Mouse (Mus musculus) MEL (cell line): Measurements from ENCODE around the gene Senp3. TPM values are rescaled to one million over a fixed set of nuclear protein-coding genes. Genes with fewer than 3 reads are reported as not detected.

Experiments
- DNase-seq: peaks from one replicate; pipeline ENCODE4 v3.0.0; 2011; ENCODE audit warnings: low read depth, low spot score
- H3K27ac ChIP-seq: 2 replicates; pipeline ENCODE4 v1.5.1; 2012; ENCODE audit warnings: low read depth, mild to moderate bottlenecking, control low read depth, low read length, moderate library complexity; ENCODE audit not compliant: control insufficient read depth
- H3K27me3 ChIP-seq, 2 experiments: fragments of 150-350 bp in 1 of 2; sonication (generic) in 1 of 2; 2 replicates each; pipeline ENCODE4 v1.6.1; 2012; ENCODE audit warnings: low read length in 2 of 2, mild to moderate bottlenecking in 2 of 2, improper control_type of control experiment in 1 of 2, moderate library complexity in 1 of 2; ENCODE audit not compliant: insufficient read depth in 2 of 2, control insufficient read depth in 1 of 2
- H3K36me3 ChIP-seq, 2 experiments: 2 replicates each; pipeline ENCODE4 v1.6.1; 2012 to 2014; ENCODE audit warnings: low read length in 2 of 2, improper control_type of control experiment in 1 of 2, inconsistent platforms in 1 of 2, mild to moderate bottlenecking in 1 of 2; ENCODE audit not compliant: insufficient read depth in 2 of 2, control insufficient read depth in 1 of 2
- H3K4me1 ChIP-seq, 2 experiments: fragments of 150-350 bp in 1 of 2; sonication (generic) in 1 of 2; 2 replicates each; pipeline ENCODE4 v1.6.1; 2012; ENCODE audit warnings: low read length in 2 of 2, improper control_type of control experiment in 1 of 2, mild to moderate bottlenecking in 1 of 2; ENCODE audit not compliant: insufficient read depth in 2 of 2, control insufficient read depth in 1 of 2
- H3K4me3 ChIP-seq, 2 experiments: fragments of 150-350 bp in 1 of 2; sonication (generic) in 1 of 2; 2 replicates each; pipeline ENCODE4 v1.5.1; 2012; ENCODE audit warnings: low read depth in 2 of 2, low read length in 2 of 2, mild to moderate bottlenecking in 2 of 2, moderate library complexity in 2 of 2, control low read depth in 1 of 2, improper control_type of control experiment in 1 of 2; ENCODE audit not compliant: control insufficient read depth in 1 of 2, insufficient read depth in 1 of 2
- H3K79me2 ChIP-seq: 2 replicates; pipeline ENCODE4 v1.6.1; 2012; ENCODE audit warnings: mild to moderate bottlenecking, low read length, moderate library complexity; ENCODE audit not compliant: control insufficient read depth, poor library complexity, insufficient read depth
- H3K9ac ChIP-seq: 2 replicates; pipeline ENCODE4 v1.6.1; 2012; ENCODE audit warnings: low read depth, mild to moderate bottlenecking, control low read depth, low read length, moderate library complexity; ENCODE audit not compliant: control insufficient read depth, poor library complexity, severe bottlenecking
- H3K9me3 ChIP-seq: fragments of 150-350 bp; sonication (generic); replicated peaks from 2 replicates; pipeline ENCODE4 v1.6.1; 2012; ENCODE audit warnings: mild to moderate bottlenecking, low read length, improper control_type of control experiment, moderate library complexity; ENCODE audit not compliant: insufficient read depth
- BHLHE40 ChIP-seq: IDR thresholded peaks from 2 replicates; pipeline ENCODE4 v1.6.1; 2012; ENCODE audit warnings: low read depth, mild to moderate bottlenecking, inconsistent platforms, low read length, improper control_type of control experiment, borderline replicate concordance
- CHD1 ChIP-seq: IDR thresholded peaks from 2 replicates; pipeline ENCODE4 v1.6.1; 2012; ENCODE audit warnings: low read depth, mild to moderate bottlenecking, inconsistent platforms, low read length, improper control_type of control experiment
- CHD2 ChIP-seq: IDR thresholded peaks from 2 replicates; pipeline ENCODE4 v1.6.1; 2011; ENCODE audit warnings: low read length, improper control_type of control experiment
- CTCF ChIP-seq, 3 experiments: IDR thresholded peaks in 2 of 3; conservative IDR thresholded peaks in 1 of 3; 2 replicates each; pipeline ENCODE4 v1.5.1; 2011 to 2012; ENCODE audit warnings: low read length in 3 of 3, low read depth in 2 of 3, mild to moderate bottlenecking in 2 of 3, improper control_type of control experiment in 1 of 3, inconsistent platforms in 1 of 3, mixed read lengths in 1 of 3, moderate library complexity in 1 of 3; ENCODE audit not compliant: control insufficient read depth in 1 of 3, insufficient read depth in 1 of 3, poor library complexity in 1 of 3, severe bottlenecking in 1 of 3
- ELF1 ChIP-seq: IDR thresholded peaks from 2 replicates; pipeline ENCODE4 v1.6.1; 2014; ENCODE audit warnings: low read depth, mild to moderate bottlenecking, inconsistent platforms, low read length, improper control_type of control experiment, moderate library complexity
- EP300 ChIP-seq, 2 experiments: IDR thresholded peaks; 2 replicates each; pipeline ENCODE4 v1.6.1; 2011; ENCODE audit warnings: improper control_type of control experiment in 2 of 2, low read length in 2 of 2, low read depth in 1 of 2, mild to moderate bottlenecking in 1 of 2
- GABPA ChIP-seq: IDR thresholded peaks from 2 replicates; pipeline ENCODE4 v1.6.1; 2012; ENCODE audit warnings: low read depth, mild to moderate bottlenecking, inconsistent platforms, low read length, improper control_type of control experiment, moderate library complexity
- GATA1 ChIP-seq: IDR thresholded peaks from 2 replicates; pipeline ENCODE4 v1.6.1; 2011; ENCODE audit warnings: low read depth, low read length, improper control_type of control experiment
- HCFC1 ChIP-seq: IDR thresholded peaks from 2 replicates; pipeline ENCODE4 v1.6.1; 2012; ENCODE audit warnings: low read depth, mild to moderate bottlenecking, inconsistent platforms, low read length, improper control_type of control experiment, moderate library complexity
- JUND ChIP-seq: IDR thresholded peaks from 2 replicates; pipeline ENCODE4 v1.6.1; 2011; ENCODE audit warnings: low read depth, mild to moderate bottlenecking, improper control_type of control experiment, low read length
- KAT2A ChIP-seq: conservative IDR thresholded peaks from 2 replicates; pipeline ENCODE4 v1.6.1; 2012; ENCODE audit warnings: low read depth, low read length, improper control_type of control experiment, inconsistent platforms
- MAFK ChIP-seq: IDR thresholded peaks from 2 replicates; pipeline ENCODE4 v1.6.1; 2011; ENCODE audit warnings: low read depth, mild to moderate bottlenecking, low read length, improper control_type of control experiment, borderline replicate concordance
- MAX ChIP-seq: IDR thresholded peaks from 2 replicates; pipeline ENCODE4 v1.6.1; 2011; ENCODE audit warnings: low read length, improper control_type of control experiment
- MAZ ChIP-seq: IDR thresholded peaks from 2 replicates; pipeline ENCODE4 v1.6.1; 2012; ENCODE audit warnings: low read depth, mild to moderate bottlenecking, inconsistent platforms, low read length, improper control_type of control experiment
- MEF2A ChIP-seq: IDR thresholded peaks from 2 replicates; pipeline ENCODE4 v1.6.1; 2014; ENCODE audit warnings: low read depth, mild to moderate bottlenecking, inconsistent platforms, low read length, improper control_type of control experiment; ENCODE audit not compliant: poor library complexity, insufficient replicate concordance, severe bottlenecking; ENCODE audit errors: extremely low read depth
- MXI1 ChIP-seq: IDR thresholded peaks from 2 replicates; pipeline ENCODE4 v1.6.1; 2011; ENCODE audit warnings: mild to moderate bottlenecking, low read depth, low read length, improper control_type of control experiment
- MYB ChIP-seq: IDR thresholded peaks from 2 replicates; pipeline ENCODE4 v1.6.1; 2011; ENCODE audit warnings: mild to moderate bottlenecking, low read depth, low read length, improper control_type of control experiment
- MYC ChIP-seq: IDR thresholded peaks from 2 replicates; pipeline ENCODE4 v1.6.1; 2011; ENCODE audit warnings: low read depth, mild to moderate bottlenecking, low read length, improper control_type of control experiment, moderate library complexity
- NRF1 ChIP-seq: IDR thresholded peaks from 2 replicates; pipeline ENCODE4 v1.6.1; 2014; ENCODE audit warnings: low read depth, mild to moderate bottlenecking, inconsistent platforms, low read length, improper control_type of control experiment, moderate library complexity; ENCODE audit not compliant: poor library complexity, insufficient read depth, severe bottlenecking
- POLR2A ChIP-seq, 2 experiments: IDR thresholded peaks; 2 replicates each; pipeline ENCODE4 v1.6.1; 2011 to 2012; ENCODE audit warnings: low read length in 2 of 2, mild to moderate bottlenecking in 2 of 2, control low read depth in 1 of 2, improper control_type of control experiment in 1 of 2, low read depth in 1 of 2, moderate library complexity in 1 of 2; ENCODE audit not compliant: control insufficient read depth in 1 of 2, insufficient read depth in 1 of 2, poor library complexity in 1 of 2
- POLR2AphosphoS2 ChIP-seq: IDR thresholded peaks from 2 replicates; pipeline ENCODE4 v1.6.1; 2011; ENCODE audit warnings: low read length, improper control_type of control experiment
- POLR2AphosphoS5 ChIP-seq: IDR thresholded peaks from 2 replicates; pipeline ENCODE4 v1.6.1; 2012; ENCODE audit warnings: low read depth, borderline replicate concordance, mild to moderate bottlenecking, inconsistent platforms, low read length, moderate library complexity, mixed read lengths
- RCOR1 ChIP-seq: IDR thresholded peaks from 2 replicates; pipeline ENCODE4 v1.6.1; 2012; ENCODE audit warnings: low read depth, mild to moderate bottlenecking, inconsistent platforms, low read length, improper control_type of control experiment
- SIN3A ChIP-seq: IDR thresholded peaks from 2 replicates; pipeline ENCODE4 v1.6.1; 2012; ENCODE audit warnings: low read length, improper control_type of control experiment, inconsistent platforms
- SMC3 ChIP-seq: IDR thresholded peaks from 2 replicates; pipeline ENCODE4 v1.6.1; 2011; ENCODE audit warnings: low read depth, low read length, improper control_type of control experiment
- TAL1 ChIP-seq: IDR thresholded peaks from 2 replicates; pipeline ENCODE4 v1.6.1; 2012; ENCODE audit warnings: mild to moderate bottlenecking, inconsistent platforms, low read length, moderate library complexity, mixed read lengths
- TBP ChIP-seq: IDR thresholded peaks from 2 replicates; pipeline ENCODE4 v1.8.0; 2011; ENCODE audit warnings: low read depth, low read length, improper control_type of control experiment
- TCF12 ChIP-seq: IDR thresholded peaks from 2 replicates; pipeline ENCODE4 v1.6.1; 2014; ENCODE audit warnings: low read depth, mild to moderate bottlenecking, inconsistent platforms, low read length, improper control_type of control experiment, moderate library complexity
- UBTF ChIP-seq: IDR thresholded peaks from 2 replicates; pipeline ENCODE4 v1.6.1; 2012; ENCODE audit warnings: low read depth, mild to moderate bottlenecking, inconsistent platforms, low read length, improper control_type of control experiment, moderate library complexity, borderline replicate concordance; ENCODE audit not compliant: insufficient read depth
- USF1 ChIP-seq: IDR thresholded peaks from 2 replicates; pipeline ENCODE4 v1.6.1; 2014; ENCODE audit warnings: low read depth, mild to moderate bottlenecking, inconsistent platforms, low read length, improper control_type of control experiment, moderate library complexity
- USF2 ChIP-seq, 2 experiments: IDR thresholded peaks; 2 replicates each; pipeline ENCODE4 v1.6.1; 2011 to 2012; ENCODE audit warnings: improper control_type of control experiment in 2 of 2, low read length in 2 of 2, borderline replicate concordance in 1 of 2, inconsistent platforms in 1 of 2, low read depth in 1 of 2, mild to moderate bottlenecking in 1 of 2; ENCODE audit not compliant: insufficient read depth in 1 of 2
- ZC3H11A ChIP-seq: IDR thresholded peaks from 2 replicates; pipeline ENCODE4 v1.6.1; 2012; ENCODE audit warnings: low read depth, mild to moderate bottlenecking, inconsistent platforms, low read length, improper control_type of control experiment
- ZMIZ1 ChIP-seq: IDR thresholded peaks from 2 replicates; pipeline ENCODE4 v1.6.1; 2012; ENCODE audit warnings: low read depth, mild to moderate bottlenecking, inconsistent platforms, low read length, improper control_type of control experiment, moderate library complexity
- ZNF384 ChIP-seq: IDR thresholded peaks from 2 replicates; pipeline ENCODE4 v1.6.1; 2012; ENCODE audit warnings: low read depth, mild to moderate bottlenecking, inconsistent platforms, low read length, improper control_type of control experiment
- polyA plus RNA-seq, 2 experiments: library from polyadenylated mRNA; stranded (reverse) in 1 of 2; unstranded in 1 of 2; fragments of >175 nt in 1 of 2; fragments of >200 nt in 1 of 2; gene quantifications; 2 replicates each; pipeline versions ENCODE4 v1.2.1 to v1.2.4; 2012; ENCODE audit warnings: low replicate concordance in 2 of 2, low read depth in 1 of 2; ENCODE audit not compliant: insufficient read length in 2 of 2, insufficient read depth in 1 of 2, missing spikeins in 1 of 2
- total RNA-seq: library from RNA; depleted of rRNA; stranded (reverse); fragments of 300-350 nt; gene quantifications from 2 replicates; pipeline ENCODE4 v1.2.3, GENCODE M21; 2012

Gene Senp3
- total and polyA plus RNA-seq, 3 experiments: 147 to 890 (median 171) TPM

- TF ChIP-seq USF1 (no peak), MEF2A (no peak)
- TF ChIP-seq, all 39 proteins: peak for 4
Observed at GRCm38 (mm10) chr11:69679144-69679543, 2.7 kb downstream of the Senp3 start (continued).

DNA sequence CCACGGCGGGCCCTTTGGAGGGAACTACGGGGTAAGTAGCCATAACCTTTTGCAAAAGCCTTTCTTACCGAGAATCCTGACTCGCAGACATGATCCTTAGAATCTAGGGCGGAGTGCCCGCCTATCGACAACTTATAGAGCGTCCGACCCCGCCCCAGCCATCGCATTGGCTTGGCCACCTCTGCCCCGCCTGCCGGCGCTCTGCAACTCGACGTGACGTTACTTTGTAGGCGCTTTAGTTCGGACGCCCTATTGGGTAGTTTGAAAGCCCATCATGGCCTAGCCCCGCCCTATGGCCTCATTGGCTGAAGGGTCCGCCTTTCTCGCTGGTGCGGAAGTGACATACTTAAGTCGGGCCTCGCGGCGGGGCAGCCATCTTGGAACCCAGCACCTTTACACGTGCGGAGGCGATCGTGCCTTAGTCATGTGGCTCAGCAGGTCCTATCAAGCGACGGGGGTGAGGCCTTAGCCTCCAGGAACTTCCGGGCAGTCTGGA lies 9.6 kb downstream of the Senp3 start, which contains the start of gene Eif4a1:
Gene Eif4a1 (minus strand): TSS at position 213 of the 496 bp plus-strand sequence.
- H3K79me2 ChIP-seq: peaks cover 37% of the 10 kb centered on the region
- peaks cover 0 to 15% of the 10 kb centered on the region in 2 experiments; a peak in 1 of 4 replicates for H3K4me1 ChIP-seq
- TF ChIP-seq ZMIZ1: peak; percentile 100
- TF ChIP-seq SIN3A: peak; percentile 96
- 0 out of 2 replicates have a peak, but pooled peaks have one; percentile 33 for TF ChIP-seq MAZ
- no peak for TF ChIP-seq CHD1
- peak in 1 of 2 experiments; percentile 44; a peak in 2 of 4 replicates for TF ChIP-seq EP300 (IDR thresholded peaks at IDR 0.05; ENCODE audit: low read depth in 1 of 2, low read length in 2 of 2)
- TF ChIP-seq MYC: peak; percentile 100
- TF ChIP-seq MAFK: no peak
- TF ChIP-seq MYB: no peak
- TF ChIP-seq MAX: peak; percentile 100
- TF ChIP-seq UBTF: no peak
- TF ChIP-seq CTCF (IDR thresholded peaks at IDR 0.05 in 2 of 3, conservative IDR thresholded peaks at IDR 0.05 in 1 of 3; ENCODE audit: control insufficient read depth in 1 of 3, insufficient read depth in 1 of 3, low read depth in 2 of 3, low read length in 3 of 3, poor library complexity in 1 of 3, severe bottlenecking in 1 of 3): no peak
- TF ChIP-seq USF2 (IDR thresholded peaks at IDR 0.05; ENCODE audit: borderline replicate concordance in 1 of 2, insufficient read depth in 1 of 2, low read depth in 1 of 2, low read length in 2 of 2): peak; percentile 52 to 76
- peak; percentile 83 for TF ChIP-seq CHD2
- TF ChIP-seq TBP: peak; percentile 99
- TF ChIP-seq SMC3: no peak; the same call in 1 of the 2 replicates
- peak; percentile 97 for TF ChIP-seq USF1
- peak; percentile 88; the same call in 1 of the 2 replicates for TF ChIP-seq POLR2AphosphoS5
- no peak for TF ChIP-seq TAL1
- TF ChIP-seq TCF12: 0 out of 2 replicates have a peak, but pooled peaks have one; percentile 7
- peak; percentile 94 for TF ChIP-seq ELF1
- TF ChIP-seq KAT2A: peak; percentile 73
- 0 out of 2 replicates have a peak, but pooled peaks have one; percentile 25 for TF ChIP-seq NRF1
- TF ChIP-seq ZNF384: no peak
- peak; percentile 98 for TF ChIP-seq BHLHE40
- TF ChIP-seq POLR2AphosphoS2: peak; percentile 100
- TF ChIP-seq GABPA: no peak
- no peak for TF ChIP-seq MEF2A
- TF ChIP-seq HCFC1: peak; percentile 92
- no peak for TF ChIP-seq ZC3H11A
- TF ChIP-seq GATA1: no peak
- TF ChIP-seq JUND: no peak
- TF ChIP-seq RCOR1: no peak
- peak; percentile 99 for TF ChIP-seq MXI1
- TF ChIP-seq POLR2A (IDR thresholded peaks at IDR 0.05; ENCODE audit: control insufficient read depth in 1 of 2, insufficient read depth in 1 of 2, low read depth in 1 of 2, low read length in 2 of 2, poor library complexity in 1 of 2): peak; percentile 97 to 100

More for the DNA sequence above, 9.6 kb downstream of the Senp3 start, which contains the start of gene Eif4a1:
- Histone ChIP-seq H3K9me3 (no peaks in the 10 kb centered on the region), H3K27me3 (no peaks in the 10 kb centered on the region), H3K27ac (peak within 1 kb of the TSS; percentile 96), H3K9ac (peak within 1 kb of the TSS; percentile 100), H3K36me3 (peaks cover 22 to 26% of the 10 kb centered on the region in 2 experiments), H3K4me3 (peak within 1 kb of the TSS; percentile 61 to 98)
- DNase-seq: peak; percentile 100
